Mouse (Mus musculus) neural tube, embryonic 13.5 days (tissue): ENCODE measurements at regions not wholly inside any gene's neighbourhood (a gene's known extent, or its start where the extent isn't known, plus 50 kb on each side); places are given as distances from the start of the nearest gene placed in this dataset.

Experiments
- ATAC-seq: fragments of 200-750 bp; cut with Nextera tagmentation; 2 replicates; pipeline ENCODE4 v1.8.0; 2017; ENCODE audit warnings: low read depth, mild to moderate bottlenecking, moderate TSS enrichment, moderate library complexity
- H3K27ac ChIP-seq: fragments of 300-500 bp; sonication (generic); replicated peaks from 2 replicates; pipeline ENCODE4 v1.5.1; 2015; ENCODE audit warnings: moderate library complexity, mild to moderate bottlenecking, inconsistent platforms
- H3K27me3 ChIP-seq: fragments of 300-500 bp; sonication (generic); 2 replicates; pipeline ENCODE4 v1.6.1; 2015; ENCODE audit warnings: mild to moderate bottlenecking, inconsistent platforms
- H3K36me3 ChIP-seq: fragments of 300-500 bp; sonication (generic); 2 replicates; pipeline ENCODE4 v1.6.1; 2015; ENCODE audit warnings: mild to moderate bottlenecking, inconsistent platforms
- H3K4me1 ChIP-seq: fragments of 300-500 bp; sonication (generic); replicated peaks from 2 replicates; pipeline ENCODE4 v1.6.1; 2015; ENCODE audit warnings: inconsistent platforms
- H3K4me2 ChIP-seq: fragments of 300-500 bp; sonication (generic); 2 replicates; pipeline ENCODE4 v1.6.1; 2015; ENCODE audit warnings: inconsistent platforms, mild to moderate bottlenecking, moderate library complexity
- H3K4me3 ChIP-seq: fragments of 300-500 bp; sonication (generic); 2 replicates; pipeline ENCODE4 v1.5.1; 2015; ENCODE audit warnings: mild to moderate bottlenecking, inconsistent platforms
- H3K9ac ChIP-seq: fragments of 300-500 bp; sonication (generic); 2 replicates; pipeline ENCODE4 v1.6.1; 2015; ENCODE audit warnings: moderate library complexity, mild to moderate bottlenecking, inconsistent platforms
- H3K9me3 ChIP-seq: fragments of 300-500 bp; sonication (generic); 2 replicates; pipeline ENCODE4 v1.6.1; 2016; ENCODE audit warnings: inconsistent platforms
- WGBS: fragments of 180-500 bp; shearing (Covaris S2); methylation state at CpG from one replicate; pipeline ENCODE4 v1.1.7; 2015; 5-methylcytosine and 5-hydroxymethylcytosine counted together

- ATAC-seq, result no peak
- H3K27me3 ChIP-seq, result no peaks in the 10 kb centered on the region
- 0 out of 2 replicates have a peak, but pooled peaks cover 4% of the 10 kb centered on the region for H3K4me1 ChIP-seq
- H3K4me2 ChIP-seq, result no peak overlapping the region
- WGBS, result 87% methylated on average over 6 of the region's 6 CpGs
- no peak overlapping the region for H3K27ac ChIP-seq
- no peaks in the 10 kb centered on the region for H3K36me3 ChIP-seq
- no peak overlapping the region for H3K4me3 ChIP-seq
- no peak overlapping the region for H3K9ac ChIP-seq
- no peaks in the 10 kb centered on the region for H3K9me3 ChIP-seq
Measured at GRCm38 (mm10) chr6:140157375-140157774, 116.1 kb upstream of the Plcz1 start.

- Histone ChIP-seq H3K27ac (0 out of 2 replicates have a peak overlapping the region, but pooled peaks have one; percentile 49), H3K36me3 (no peaks in the 10 kb centered on the region), H3K4me3 (no peak overlapping the region), H3K9ac (no peak overlapping the region), H3K4me2 (no peak overlapping the region), H3K9me3 (no peaks in the 10 kb centered on the region), H3K4me1 (peaks cover 16% of the 10 kb centered on the region), H3K27me3 (no peaks in the 10 kb centered on the region)
- WGBS, result 69% methylated on average over 10 of the region's 10 CpGs
- no peak for ATAC-seq
Measured at GRCm38 (mm10) chr6:140152418-140153176, 111.3 kb upstream of the Plcz1 start.

- Histone ChIP-seq H3K36me3 (no peaks in the 10 kb centered on the region), H3K9ac (no peak overlapping the region), H3K4me2 (no peak overlapping the region), H3K4me1 (peaks cover 18% of the 10 kb centered on the region), H3K9me3 (no peaks in the 10 kb centered on the region), H3K4me3 (no peak overlapping the region), H3K27ac (peak overlapping the region; percentile 67; the same call in 1 of the 2 replicates), H3K27me3 (no peaks in the 10 kb centered on the region)
- 95% methylated on average over 11 of the region's 11 CpGs for WGBS
- ATAC-seq, result no peak
Measured at GRCm38 (mm10) chr6:140148628-140149245, 107.5 kb upstream of the Plcz1 start.

GRCm38 (mm10) chr6:140148138-140148537, 106.9 kb upstream of the Plcz1 start:
- ATAC-seq, result peak; percentile 77; the same call in 1 of the 2 replicates
- Histone ChIP-seq H3K4me2 (no peak overlapping the region), H3K4me3 (no peak overlapping the region), H3K4me1 (peaks cover 18% of the 10 kb centered on the region), H3K9ac (no peak overlapping the region), H3K27ac (peak overlapping the region; percentile 67), H3K27me3 (no peaks in the 10 kb centered on the region), H3K36me3 (no peaks in the 10 kb centered on the region), H3K9me3 (no peaks in the 10 kb centered on the region)
- 24% methylated on average over 3 of the region's 3 CpGs for WGBS

GRCm38 (mm10) chr6:140147711-140148110, 106.5 kb upstream of the Plcz1 start:
- Histone ChIP-seq H3K9ac (no peak overlapping the region), H3K9me3 (no peaks in the 10 kb centered on the region), H3K27me3 (no peaks in the 10 kb centered on the region), H3K4me2 (no peak overlapping the region), H3K27ac (peak overlapping the region; percentile 67; the same call in 1 of the 2 replicates), H3K4me3 (no peak overlapping the region), H3K4me1 (peaks cover 17% of the 10 kb centered on the region), H3K36me3 (no peaks in the 10 kb centered on the region)
- WGBS, result 68% methylated on average over 6 of the region's 6 CpGs
- no peak for ATAC-seq

- no peak overlapping the region for H3K4me3 ChIP-seq
- WGBS, result 80% methylated on average over 8 of the region's 8 CpGs
- no peaks in the 10 kb centered on the region for H3K9me3 ChIP-seq
- H3K4me1 ChIP-seq, result no peaks in the 10 kb centered on the region
- no peak for ATAC-seq
- no peak overlapping the region for H3K4me2 ChIP-seq
- no peak overlapping the region for H3K9ac ChIP-seq
- H3K27ac ChIP-seq, result no peak overlapping the region
- no peaks in the 10 kb centered on the region for H3K27me3 ChIP-seq
- H3K36me3 ChIP-seq, result no peaks in the 10 kb centered on the region
Measured at GRCm38 (mm10) chr6:140133734-140134133, 92.5 kb upstream of the Plcz1 start.

- no peak overlapping the region for H3K4me2 ChIP-seq
- H3K27me3 ChIP-seq, result no peaks in the 10 kb centered on the region
- H3K9ac ChIP-seq, result no peak overlapping the region
- no peak for ATAC-seq
- no peak overlapping the region for H3K4me3 ChIP-seq
- no peaks in the 10 kb centered on the region for H3K36me3 ChIP-seq
- H3K27ac ChIP-seq, result no peak overlapping the region
- WGBS, result 91% methylated on average over 7 of the region's 7 CpGs
- H3K9me3 ChIP-seq, result peaks cover 4% of the 10 kb centered on the region
- no peaks in the 10 kb centered on the region for H3K4me1 ChIP-seq
Measured at GRCm38 (mm10) chr6:140126645-140127044, 85.4 kb upstream of the Plcz1 start.

- WGBS, result 90% methylated on average over 2 of the region's 2 CpGs
- H3K4me2 ChIP-seq, result no peak overlapping the region
- no peak overlapping the region for H3K4me3 ChIP-seq
- no peaks in the 10 kb centered on the region for H3K9me3 ChIP-seq
- no peaks in the 10 kb centered on the region for H3K27me3 ChIP-seq
- H3K36me3 ChIP-seq, result no peaks in the 10 kb centered on the region
- no peak overlapping the region for H3K27ac ChIP-seq
- no peaks in the 10 kb centered on the region for H3K4me1 ChIP-seq
- no peak for ATAC-seq
- H3K9ac ChIP-seq, result no peak overlapping the region
Measured at GRCm38 (mm10) chr6:140114024-140114423, 72.8 kb upstream of the Plcz1 start.

- Histone ChIP-seq H3K4me3 (no peak overlapping the region), H3K9me3 (no peaks in the 10 kb centered on the region), H3K4me2 (no peak overlapping the region), H3K27ac (no peak overlapping the region), H3K4me1 (no peaks in the 10 kb centered on the region), H3K9ac (no peak overlapping the region), H3K27me3 (no peaks in the 10 kb centered on the region), H3K36me3 (no peaks in the 10 kb centered on the region)
- 68% methylated on average over 10 of the region's 10 CpGs for WGBS
- no peak for ATAC-seq
Measured at GRCm38 (mm10) chr6:140112054-140112453, 70.8 kb upstream of the Plcz1 start.

- H3K27ac ChIP-seq, result no peak overlapping the region
- ATAC-seq, result no peak
- 64% methylated on average over 8 of the region's 8 CpGs for WGBS
Measured at GRCm38 (mm10) chr6:140108083-140108482, 66.8 kb upstream of the Plcz1 start.

GRCm38 (mm10) chr6:140107628-140108027, 66.4 kb upstream of the Plcz1 start:
- Histone ChIP-seq H3K36me3 (no peaks in the 10 kb centered on the region), H3K9me3 (no peaks in the 10 kb centered on the region), H3K9ac (no peak overlapping the region), H3K27me3 (no peaks in the 10 kb centered on the region), H3K4me1 (no peaks in the 10 kb centered on the region), H3K4me3 (no peak overlapping the region), H3K4me2 (no peak overlapping the region), H3K27ac (no peak overlapping the region)
- ATAC-seq, result no peak
- WGBS, result 80% methylated on average over 16 of the region's 16 CpGs

More at GRCm38 (mm10) chr6:140108083-140108482, 66.8 kb upstream of the Plcz1 start:
- H3K4me3 ChIP-seq, result no peak overlapping the region
- no peak overlapping the region for H3K9ac ChIP-seq
- no peaks in the 10 kb centered on the region for H3K36me3 ChIP-seq
- no peaks in the 10 kb centered on the region for H3K9me3 ChIP-seq
- H3K4me2 ChIP-seq, result no peak overlapping the region
- no peaks in the 10 kb centered on the region for H3K4me1 ChIP-seq
- H3K27me3 ChIP-seq, result no peaks in the 10 kb centered on the region

- no peak overlapping the region for H3K27ac ChIP-seq
- no peaks in the 10 kb centered on the region for H3K4me1 ChIP-seq
- no peak for ATAC-seq
- H3K4me3 ChIP-seq, result no peak overlapping the region
- no peaks in the 10 kb centered on the region for H3K27me3 ChIP-seq
- 87% methylated on average over 5 of the region's 5 CpGs for WGBS
- no peaks in the 10 kb centered on the region for H3K36me3 ChIP-seq
- H3K9ac ChIP-seq, result no peak overlapping the region
- no peaks in the 10 kb centered on the region for H3K9me3 ChIP-seq
- no peak overlapping the region for H3K4me2 ChIP-seq
Measured at GRCm38 (mm10) chr6:140106141-140106540, 64.9 kb upstream of the Plcz1 start.
